Mouse (Mus musculus) liver, embryonic 13.5 days (tissue): ENCODE measurements at regions not wholly inside any gene's neighbourhood (a gene's known extent, or its start where the extent isn't known, plus 50 kb on each side); places are given as distances from the start of the nearest gene placed in this dataset.

Source experiments
- ATAC-seq: fragments of 200-750 bp; cut with Nextera tagmentation; 2 replicates; pipeline ENCODE4 v1.8.0; 2017; ENCODE audit warnings: low read depth, mild to moderate bottlenecking, moderate number of reproducible peaks, moderate library complexity
- DNase-seq: peaks from one replicate; pipeline ENCODE4 v3.0.0; 2022
- H3K27ac ChIP-seq: fragments of 300-500 bp; sonication (generic); 2 replicates; pipeline ENCODE4 v1.5.1; 2015; ENCODE audit warnings: moderate library complexity, mild to moderate bottlenecking, inconsistent platforms
- H3K27me3 ChIP-seq: fragments of 300-500 bp; sonication (generic); 2 replicates; pipeline ENCODE4 v1.6.1; 2015; ENCODE audit warnings: mild to moderate bottlenecking, inconsistent platforms
- H3K36me3 ChIP-seq: fragments of 300-500 bp; sonication (generic); 2 replicates; pipeline ENCODE4 v1.6.1; 2015; ENCODE audit warnings: mild to moderate bottlenecking, inconsistent platforms
- H3K4me1 ChIP-seq: fragments of 300-500 bp; sonication (generic); replicated peaks from 2 replicates; pipeline ENCODE4 v1.6.1; 2015; ENCODE audit warnings: inconsistent platforms
- H3K4me2 ChIP-seq: fragments of 300-500 bp; sonication (generic); 2 replicates; pipeline ENCODE4 v1.6.1; 2015; ENCODE audit warnings: inconsistent platforms, mild to moderate bottlenecking, moderate library complexity
- H3K4me3 ChIP-seq: fragments of 300-500 bp; sonication (generic); replicated peaks from 2 replicates; pipeline ENCODE4 v1.5.1; 2015; ENCODE audit warnings: mild to moderate bottlenecking, inconsistent platforms
- H3K9ac ChIP-seq: fragments of 300-500 bp; sonication (generic); 2 replicates; pipeline ENCODE4 v1.6.1; 2015; ENCODE audit warnings: mild to moderate bottlenecking, inconsistent platforms
- H3K9me3 ChIP-seq: fragments of 300-500 bp; sonication (generic); replicated peaks from 2 replicates; pipeline ENCODE4 v1.6.1; 2016; ENCODE audit warnings: inconsistent platforms
- WGBS: fragments of 180-500 bp; shearing (Covaris S2); methylation state at CpG from one replicate; pipeline ENCODE4 v1.1.7; 2015; ENCODE audit not compliant: insufficient replicate concordance; 5-methylcytosine and 5-hydroxymethylcytosine counted together

- 47% methylated on average over 1 of the region's 1 CpGs for WGBS
- no peaks in the 10 kb centered on the region for H3K9me3 ChIP-seq
- no peak overlapping the region for H3K9ac ChIP-seq
- DNase-seq (no peak), ATAC-seq (no peak)
- no peak overlapping the region for H3K4me2 ChIP-seq
- no peak overlapping the region for H3K27ac ChIP-seq
- no peaks in the 10 kb centered on the region for H3K4me1 ChIP-seq
- no peak overlapping the region for H3K4me3 ChIP-seq
- no peaks in the 10 kb centered on the region for H3K36me3 ChIP-seq
- no peaks in the 10 kb centered on the region for H3K27me3 ChIP-seq
Observed at GRCm38 (mm10) chr1:83720166-83720565, 312.2 kb upstream of the Sphkap start.

GRCm38 (mm10) chr1:83717056-83717455 is 309.1 kb upstream of the Sphkap start:
- Histone ChIP-seq H3K4me1 (no peaks in the 10 kb centered on the region), H3K9me3 (no peaks in the 10 kb centered on the region), H3K36me3 (no peaks in the 10 kb centered on the region), H3K27ac (no peak overlapping the region), H3K4me2 (no peak overlapping the region), H3K9ac (no peak overlapping the region), H3K4me3 (no peak overlapping the region), H3K27me3 (no peaks in the 10 kb centered on the region)
- ATAC-seq (no peak), DNase-seq (no peak)
- WGBS, result 0% methylated on average over 1 of the region's 1 CpGs

GRCm38 (mm10) chr1:83701696-83702404 is 293.9 kb upstream of the Sphkap start:
- DNase-seq, result no peak
- Histone ChIP-seq H3K4me2 (no peak overlapping the region), H3K4me1 (no peaks in the 10 kb centered on the region), H3K4me3 (no peak overlapping the region), H3K9ac (no peak overlapping the region), H3K27me3 (no peaks in the 10 kb centered on the region), H3K36me3 (no peaks in the 10 kb centered on the region), H3K9me3 (no peaks in the 10 kb centered on the region), H3K27ac (no peak overlapping the region)
- ATAC-seq, result no peak
- WGBS, result 65% methylated on average over 6 of the region's 6 CpGs

GRCm38 (mm10) chr1:83697422-83697821 is 289.4 kb upstream of the Sphkap start:
- H3K36me3 ChIP-seq, result no peaks in the 10 kb centered on the region
- no peaks in the 10 kb centered on the region for H3K9me3 ChIP-seq
- H3K27ac ChIP-seq, result no peak overlapping the region
- no peak for ATAC-seq
- no peak overlapping the region for H3K4me3 ChIP-seq
- 38% methylated on average over 6 of the region's 6 CpGs for WGBS
- no peak for DNase-seq
- H3K4me1 ChIP-seq, result no peaks in the 10 kb centered on the region
- H3K9ac ChIP-seq, result no peak overlapping the region
- H3K27me3 ChIP-seq, result no peaks in the 10 kb centered on the region
- H3K4me2 ChIP-seq, result no peak overlapping the region

DNA sequence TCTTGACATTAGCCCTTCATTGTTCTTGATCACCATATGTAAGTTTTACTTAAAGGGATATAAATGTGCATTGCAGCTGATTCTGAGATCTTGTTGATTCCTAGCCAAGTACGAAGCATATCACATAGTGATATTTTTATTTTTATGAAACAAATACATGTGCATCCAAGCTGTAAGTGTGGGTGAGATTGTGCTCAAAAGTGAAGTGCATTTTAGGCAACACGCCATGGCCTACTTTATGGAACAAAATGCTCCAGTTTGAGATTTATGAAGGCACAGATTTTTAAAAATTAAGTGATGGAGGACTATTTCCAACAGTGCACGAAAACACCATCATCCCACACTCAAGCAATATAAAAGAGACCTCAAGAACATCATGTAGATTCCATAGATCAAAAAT is 277.2 kb upstream of the Sphkap start:
- no peaks in the 10 kb centered on the region for H3K4me1 ChIP-seq
- H3K9me3 ChIP-seq, result no peaks in the 10 kb centered on the region
- H3K4me2 ChIP-seq, result no peak overlapping the region
- WGBS, result 47% methylated on average over 3 of the region's 3 CpGs
- H3K27ac ChIP-seq, result no peak overlapping the region
- no peaks in the 10 kb centered on the region for H3K27me3 ChIP-seq
- DNase-seq (no peak), ATAC-seq (no peak)
- H3K36me3 ChIP-seq, result no peaks in the 10 kb centered on the region
- H3K9ac ChIP-seq, result no peak overlapping the region
- no peak overlapping the region for H3K4me3 ChIP-seq

- Histone ChIP-seq H3K4me2 (no peak overlapping the region), H3K27me3 (no peaks in the 10 kb centered on the region), H3K9me3 (no peaks in the 10 kb centered on the region), H3K9ac (no peak overlapping the region), H3K27ac (no peak overlapping the region), H3K4me3 (no peak overlapping the region), H3K4me1 (no peaks in the 10 kb centered on the region), H3K36me3 (no peaks in the 10 kb centered on the region)
- ATAC-seq (no peak), DNase-seq (no peak)
- WGBS, result 65% methylated on average over 2 of the region's 2 CpGs
Observed at GRCm38 (mm10) chr1:83665326-83665725, 257.3 kb upstream of the Sphkap start.

DNA sequence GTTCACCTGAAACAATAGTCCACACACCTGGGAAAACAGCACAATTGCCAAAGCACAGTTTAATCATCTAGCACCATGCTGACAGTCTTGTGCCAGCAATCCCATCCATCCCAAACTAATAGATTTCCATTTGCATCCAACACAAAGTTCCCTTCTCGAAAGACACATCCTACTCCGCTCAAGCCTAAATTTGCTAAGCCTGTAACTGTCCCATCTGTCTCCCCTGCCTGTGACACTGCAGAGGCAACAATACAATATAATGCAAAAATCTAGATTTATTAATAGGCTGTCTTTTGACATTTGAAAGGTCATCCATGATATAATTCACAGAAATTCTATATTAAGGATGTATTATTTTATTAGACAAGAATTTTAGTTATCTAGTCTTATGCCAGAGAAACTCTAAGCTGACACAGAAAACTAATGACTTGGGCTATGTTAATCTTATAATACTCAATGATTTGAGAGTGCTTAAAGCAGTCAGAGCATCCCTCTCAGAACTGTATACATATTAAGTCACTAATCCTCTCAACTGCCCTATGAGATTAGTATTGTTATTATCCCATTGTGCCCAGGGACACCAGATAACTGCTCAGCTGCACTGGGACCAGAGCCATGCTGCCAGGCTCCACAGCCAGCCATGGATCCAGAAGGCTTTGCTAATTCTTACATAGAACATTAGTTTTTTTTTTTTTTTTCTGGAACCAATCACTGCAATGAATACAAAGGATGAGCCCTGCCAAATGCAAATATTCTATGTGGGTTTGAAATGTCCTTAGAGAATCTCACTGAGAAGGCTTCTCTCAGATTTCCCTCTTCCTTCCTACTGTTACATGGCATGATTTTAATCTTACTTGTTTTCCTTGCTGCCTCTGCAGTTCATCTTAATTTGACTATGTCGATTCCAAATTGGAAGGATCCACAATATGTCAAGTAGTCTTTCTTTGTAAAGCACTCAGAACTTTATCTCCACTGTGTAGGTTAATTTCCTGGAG is 254.1 kb upstream of the Sphkap start:
- ATAC-seq (no peak), DNase-seq (no peak)
- 69% methylated on average over 3 of the region's 3 CpGs for WGBS
- no peak overlapping the region for H3K4me3 ChIP-seq
- no peak overlapping the region for H3K9ac ChIP-seq
- H3K9me3 ChIP-seq, result no peaks in the 10 kb centered on the region
- no peak overlapping the region for H3K27ac ChIP-seq
- no peaks in the 10 kb centered on the region for H3K36me3 ChIP-seq
- no peaks in the 10 kb centered on the region for H3K27me3 ChIP-seq
- H3K4me1 ChIP-seq, result no peaks in the 10 kb centered on the region
- H3K4me2 ChIP-seq, result no peak overlapping the region

DNA sequence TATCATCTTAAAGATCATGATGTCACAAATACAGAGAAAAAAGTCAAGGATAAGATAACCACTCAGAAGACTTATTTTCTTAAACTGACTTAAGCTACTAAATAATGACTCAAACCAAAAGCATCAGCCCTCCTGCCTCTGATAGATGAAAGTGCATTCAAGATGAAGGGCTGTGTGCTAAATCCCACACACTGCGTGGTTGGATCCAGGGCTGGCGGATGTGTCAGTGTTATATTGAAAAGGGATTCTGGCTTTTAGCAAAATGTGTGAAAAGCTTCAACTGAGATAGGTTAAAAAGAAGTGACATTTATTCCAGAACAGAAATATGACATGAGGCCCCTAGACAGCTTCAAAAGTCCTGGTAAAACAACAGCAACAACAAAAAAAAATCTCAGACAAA is 245.7 kb upstream of the Sphkap start:
- no peak for ATAC-seq
- H3K4me2 ChIP-seq, result no peak overlapping the region
- no peaks in the 10 kb centered on the region for H3K27me3 ChIP-seq
- H3K9me3 ChIP-seq, result no peaks in the 10 kb centered on the region
- no peaks in the 10 kb centered on the region for H3K4me1 ChIP-seq
- DNase-seq, result no peak
- no peak overlapping the region for H3K9ac ChIP-seq
- no peak overlapping the region for H3K27ac ChIP-seq
- WGBS, result 75% methylated on average over 2 of the region's 2 CpGs
- H3K4me3 ChIP-seq, result no peak overlapping the region
- H3K36me3 ChIP-seq, result no peaks in the 10 kb centered on the region

DNA sequence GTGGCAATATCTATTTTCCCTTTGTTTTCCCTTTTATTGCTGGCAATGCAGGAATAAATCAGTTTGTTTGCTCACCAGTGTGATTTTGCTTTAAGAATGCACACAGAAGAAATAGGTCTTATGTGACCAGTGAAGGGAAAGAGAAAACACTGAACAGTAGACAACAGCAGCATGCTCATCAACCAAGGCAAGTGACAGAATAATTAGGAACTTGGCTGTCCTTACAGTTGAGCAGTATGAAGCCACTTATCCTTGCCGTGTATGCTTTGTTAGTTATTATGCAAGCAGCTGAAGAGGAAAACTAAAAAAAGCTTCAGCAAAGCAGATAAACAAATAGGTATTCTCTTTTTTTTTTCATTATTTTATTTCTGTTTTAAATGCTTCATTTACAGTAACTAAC is 237.6 kb upstream of the Sphkap start:
- Histone ChIP-seq H3K36me3 (no peaks in the 10 kb centered on the region), H3K9me3 (no peaks in the 10 kb centered on the region), H3K27me3 (no peaks in the 10 kb centered on the region), H3K4me3 (no peak overlapping the region), H3K27ac (no peak overlapping the region), H3K4me2 (no peak overlapping the region), H3K9ac (no peak overlapping the region), H3K4me1 (no peaks in the 10 kb centered on the region)
- WGBS, result 64% methylated on average over 1 of the region's 1 CpGs
- ATAC-seq (no peak), DNase-seq (no peak)

DNA sequence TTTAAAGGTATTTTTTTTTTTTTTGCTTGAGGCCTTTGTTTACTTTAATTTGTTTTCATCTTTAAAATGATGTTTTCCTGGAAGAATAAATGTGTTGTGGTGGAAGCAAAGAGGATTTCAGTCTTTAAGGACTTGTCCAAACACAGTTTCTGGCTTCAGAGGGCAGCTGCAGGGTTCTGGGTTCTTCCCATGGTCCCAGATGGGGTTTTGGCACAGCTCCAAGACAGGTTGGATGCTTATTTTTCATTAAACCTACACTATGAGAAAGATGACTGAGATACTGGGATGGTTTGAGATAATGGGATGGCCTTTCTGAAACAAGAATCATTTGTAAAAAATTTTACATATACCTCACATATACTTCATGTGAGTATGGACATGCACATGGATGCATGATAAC is 234.7 kb upstream of the Sphkap start:
- Histone ChIP-seq H3K4me2 (no peak overlapping the region), H3K36me3 (no peaks in the 10 kb centered on the region), H3K9me3 (no peaks in the 10 kb centered on the region), H3K27ac (no peak overlapping the region), H3K4me1 (no peaks in the 10 kb centered on the region), H3K4me3 (no peak overlapping the region), H3K27me3 (no peaks in the 10 kb centered on the region), H3K9ac (no peak overlapping the region)
- no peak for DNase-seq
- ATAC-seq, result no peak

- Histone ChIP-seq H3K9me3 (no peaks in the 10 kb centered on the region), H3K4me1 (no peaks in the 10 kb centered on the region), H3K36me3 (no peaks in the 10 kb centered on the region), H3K9ac (no peak overlapping the region), H3K4me2 (no peak overlapping the region), H3K27ac (no peak overlapping the region), H3K4me3 (no peak overlapping the region), H3K27me3 (no peaks in the 10 kb centered on the region)
- no peak for ATAC-seq
- DNase-seq, result no peak
- 60% methylated on average over 3 of the region's 3 CpGs for WGBS
Observed at GRCm38 (mm10) chr1:83636051-83636450, 228.1 kb upstream of the Sphkap start.

GRCm38 (mm10) chr1:83631798-83632197 is 223.8 kb upstream of the Sphkap start:
- no peak overlapping the region for H3K9ac ChIP-seq
- H3K4me1 ChIP-seq, result no peaks in the 10 kb centered on the region
- no peak overlapping the region for H3K4me2 ChIP-seq
- no peak overlapping the region for H3K27ac ChIP-seq
- WGBS, result 49% methylated on average over 4 of the region's 4 CpGs
- no peaks in the 10 kb centered on the region for H3K27me3 ChIP-seq
- no peak overlapping the region for H3K4me3 ChIP-seq
- H3K36me3 ChIP-seq, result no peaks in the 10 kb centered on the region
- no peak for DNase-seq
- no peaks in the 10 kb centered on the region for H3K9me3 ChIP-seq
- ATAC-seq, result no peak
